Mouse (Mus musculus) liver, embryonic 14.5 days (tissue): Measurements from ENCODE around the gene Ninl. TPM values are rescaled to one million over a fixed set of nuclear protein-coding genes. Genes with fewer than 3 reads are reported as not detected.

Experiments
- ATAC-seq: fragments of 200-750 bp; cut with Nextera tagmentation; 2 replicates; pipeline ENCODE4 v1.8.0; 2017; ENCODE audit warnings: moderate number of reproducible peaks, mild to moderate bottlenecking, moderate library complexity; ENCODE audit not compliant: insufficient read depth
- DNase-seq, 3 experiments: peaks; one replicate each; pipeline ENCODE4 v3.0.0-alpha.2; 2012 to 2013; ENCODE audit warnings: low read depth in 3 of 3, low spot score in 3 of 3
- H3K27ac ChIP-seq: fragments of 300-500 bp; sonication (generic); 2 replicates; pipeline ENCODE4 v1.5.1; 2014; ENCODE audit warnings: moderate library complexity, mild to moderate bottlenecking, control low read depth, inconsistent platforms
- H3K27me3 ChIP-seq: fragments of 300-500 bp; sonication (generic); 2 replicates; pipeline ENCODE4 v1.6.1; 2014; ENCODE audit warnings: mild to moderate bottlenecking, low read length, moderate library complexity; ENCODE audit not compliant: control insufficient read depth, insufficient read depth
- H3K36me3 ChIP-seq: fragments of 300-500 bp; sonication (generic); replicated peaks from 2 replicates; pipeline ENCODE4 v1.6.1; 2014; ENCODE audit warnings: low read depth; ENCODE audit not compliant: control insufficient read depth, insufficient read depth
- H3K4me1 ChIP-seq, 2 experiments: fragments of 200-500 bp in 1 of 2; fragments of 300-500 bp in 1 of 2; sonication (generic) in 1 of 2; replicated peaks; 2 replicates each; pipeline ENCODE4 v1.6.1; 2012 to 2014; ENCODE audit warnings: antibody characterized with exemption in 1 of 2, inconsistent platforms in 1 of 2, low read length in 1 of 2; ENCODE audit not compliant: control insufficient read depth in 2 of 2, insufficient read depth in 2 of 2
- H3K4me2 ChIP-seq: fragments of 300-500 bp; sonication (generic); 2 replicates; pipeline ENCODE4 v1.6.1; 2014; ENCODE audit warnings: low read depth, mild to moderate bottlenecking, control low read depth, moderate library complexity
- H3K4me3 ChIP-seq, 2 experiments: fragments of 200-500 bp in 1 of 2; fragments of 300-500 bp in 1 of 2; sonication (generic) in 1 of 2; 2 replicates each; pipeline ENCODE4 v1.5.1; 2012 to 2014; ENCODE audit warnings: low read depth in 2 of 2, low read length in 2 of 2, mild to moderate bottlenecking in 2 of 2, control low read depth in 1 of 2, inconsistent platforms in 1 of 2, moderate library complexity in 1 of 2; ENCODE audit not compliant: insufficient read depth in 1 of 2
- H3K9ac ChIP-seq: fragments of 300-500 bp; sonication (generic); replicated peaks from 2 replicates; pipeline ENCODE4 v1.6.1; 2014; ENCODE audit warnings: mild to moderate bottlenecking, control low read depth, moderate library complexity
- H3K9me3 ChIP-seq: fragments of 300-500 bp; sonication (generic); 2 replicates; pipeline ENCODE4 v1.6.1; 2016; ENCODE audit warnings: low read length, mixed read lengths; ENCODE audit not compliant: control insufficient read depth
- CTCF ChIP-seq: IDR thresholded peaks from 2 replicates; pipeline ENCODE4 v1.5.1; 2016; ENCODE audit warnings: antibody characterized with exemption, low read depth, control low read depth
- EP300 ChIP-seq: IDR thresholded peaks from 2 replicates; pipeline ENCODE4 v1.6.1; 2016; ENCODE audit warnings: antibody characterized with exemption, low read depth
- WGBS: fragments of 180-500 bp; shearing (Covaris S2); extraction: QIAGEN DNeasy Blood & Tissue Kit; methylation state at CpG from one replicate; pipeline ENCODE4 v1.1.7; 2014; ENCODE audit not compliant: insufficient replicate concordance; 5-methylcytosine and 5-hydroxymethylcytosine counted together
- polyA plus RNA-seq, 2 experiments: library from polyadenylated mRNA; depleted of rRNA in 1 of 2; stranded (reverse) in 1 of 2; unstranded in 1 of 2; fragments of >200 nt; fragmentation: Nextera tagmentation in 1 of 2; extraction: Ambion mirVana in 1 of 2; gene quantifications; 2 replicates each; pipeline versions ENCODE4 v1.2.1 to v1.2.3; 2012 to 2014

Gene Ninl
- polyA plus RNA-seq, 2 experiments, result 7.0 to 17.3 TPM

DNA sequence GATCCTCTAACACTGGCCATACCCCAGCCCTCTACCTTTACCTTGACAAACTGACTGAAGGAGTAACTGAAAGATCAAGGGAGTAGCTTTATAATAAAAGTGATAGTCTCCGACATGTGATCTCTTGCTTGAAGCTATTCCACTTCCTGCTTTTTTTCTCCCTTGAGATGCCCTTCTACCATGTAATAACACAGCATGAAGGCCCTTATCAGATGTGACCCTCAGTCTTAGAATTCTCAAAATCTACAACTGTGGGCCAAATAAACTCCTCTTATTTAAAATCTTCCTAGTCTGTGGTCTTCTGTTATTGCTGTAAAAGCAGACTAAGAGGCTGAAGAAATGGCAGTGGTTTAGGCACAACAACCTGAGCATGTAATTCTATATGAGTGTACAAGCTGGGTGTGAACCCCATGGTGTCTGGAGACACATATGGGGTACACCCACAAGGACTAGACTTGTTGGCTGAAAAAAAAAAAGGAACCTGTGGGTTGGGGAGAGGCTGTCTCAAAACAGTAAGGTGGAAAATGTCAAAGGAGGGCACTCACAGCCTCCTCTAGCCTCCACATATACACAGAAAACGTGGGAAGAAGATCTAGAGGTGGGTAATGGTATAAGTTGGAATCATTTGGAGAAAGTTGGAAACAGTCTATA lies 144.4 kb downstream of the Ninl start:
- Histone ChIP-seq H3K9ac (no peak overlapping the region), H3K27me3 (no peaks in the 10 kb centered on the region), H3K36me3 (no peaks in the 10 kb centered on the region), H3K4me3 (no peak overlapping the region), H3K4me2 (no peak overlapping the region), H3K27ac (no peak overlapping the region), H3K4me1 (no peaks in the 10 kb centered on the region), H3K9me3 (no peaks in the 10 kb centered on the region)
- no peak for ATAC-seq
- no peak for DNase-seq
- TF ChIP-seq CTCF, result no peak
- no peak for TF ChIP-seq EP300
- WGBS, result 50% methylated on average over 2 of the region's 2 CpGs

DNA sequence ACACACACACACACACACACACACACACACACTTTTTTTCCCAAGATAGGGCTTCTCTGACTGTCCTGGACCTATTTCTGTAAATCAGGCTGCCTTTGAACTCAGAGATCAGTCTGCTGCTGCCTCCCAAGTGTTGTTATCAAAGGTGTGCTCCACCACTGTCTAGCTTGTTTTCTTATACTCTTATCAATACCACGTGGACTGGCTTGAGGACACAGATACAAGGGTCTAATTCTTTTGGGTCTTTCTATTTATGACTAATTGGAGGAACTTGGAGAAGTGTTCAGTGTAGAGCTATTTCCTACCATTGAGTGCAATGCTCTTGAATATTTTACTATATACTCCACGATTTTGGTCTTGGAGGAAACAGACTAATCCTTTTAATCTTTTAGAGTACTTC lies 151.8 kb downstream of the Ninl start:
- H3K9ac ChIP-seq, result no peak overlapping the region
- no peak for DNase-seq
- TF ChIP-seq EP300, result no peak
- TF ChIP-seq CTCF, result no peak
- H3K9me3 ChIP-seq, result no peaks in the 10 kb centered on the region
- no peaks in the 10 kb centered on the region for H3K27me3 ChIP-seq
- H3K4me2 ChIP-seq, result no peak overlapping the region
- no peak overlapping the region for H3K27ac ChIP-seq
- WGBS, result 43% methylated on average over 2 of the region's 2 CpGs
- H3K4me3 ChIP-seq, result no peak overlapping the region
- H3K36me3 ChIP-seq, result no peaks in the 10 kb centered on the region
- no peak for ATAC-seq
- H3K4me1 ChIP-seq, result peaks cover 0 to 4% of the 10 kb centered on the region in 2 experiments; a peak in 1 of 4 replicates

DNA sequence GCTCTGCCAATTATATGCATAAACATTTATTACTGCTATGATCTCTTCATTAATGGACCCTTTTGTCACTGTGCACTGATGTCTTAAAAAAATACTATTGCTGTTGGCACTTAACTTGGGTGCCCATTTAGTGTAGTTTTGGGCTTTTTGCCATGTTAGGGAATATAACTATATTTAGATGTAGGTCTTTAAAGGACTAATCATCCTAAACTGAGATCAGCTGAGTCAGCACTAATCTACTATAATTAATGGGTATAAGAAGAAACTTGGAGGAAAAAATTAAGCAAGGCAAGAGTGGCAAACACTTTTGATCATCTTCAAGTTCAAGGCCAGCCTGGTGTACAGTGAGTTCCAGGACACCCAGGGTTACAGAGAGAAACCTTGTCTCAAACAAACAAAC lies 152.9 kb downstream of the Ninl start:
- ATAC-seq (no peak), DNase-seq (no peak)
- no peak for TF ChIP-seq CTCF
- no peak for TF ChIP-seq EP300
- H3K4me3 ChIP-seq, result no peak overlapping the region
- H3K9ac ChIP-seq, result no peak overlapping the region
- H3K4me1 ChIP-seq, result peaks cover 0 to 4% of the 10 kb centered on the region in 2 experiments; a peak in 1 of 4 replicates
- H3K9me3 ChIP-seq, result no peaks in the 10 kb centered on the region
- H3K27ac ChIP-seq, result no peak overlapping the region
- no peaks in the 10 kb centered on the region for H3K36me3 ChIP-seq
- no peaks in the 10 kb centered on the region for H3K27me3 ChIP-seq
- no peak overlapping the region for H3K4me2 ChIP-seq

- H3K4me2 ChIP-seq, result no peak overlapping the region
- 47% methylated on average over 1 of the region's 1 CpGs for WGBS
- no peak for ATAC-seq
- no peak overlapping the region for H3K9ac ChIP-seq
- H3K27ac ChIP-seq, result no peak overlapping the region
- no peaks in the 10 kb centered on the region for H3K36me3 ChIP-seq
- peaks cover 0 to 4% of the 10 kb centered on the region in 2 experiments; a peak in 1 of 4 replicates for H3K4me1 ChIP-seq
- TF ChIP-seq CTCF, result no peak
- TF ChIP-seq EP300, result no peak
- no peak overlapping the region for H3K4me3 ChIP-seq
- DNase-seq, result no peak
- H3K9me3 ChIP-seq, result no peaks in the 10 kb centered on the region
- no peaks in the 10 kb centered on the region for H3K27me3 ChIP-seq
Observed at GRCm38 (mm10) chr2:150885814-150886213, 153.4 kb downstream of the Ninl start.

DNA sequence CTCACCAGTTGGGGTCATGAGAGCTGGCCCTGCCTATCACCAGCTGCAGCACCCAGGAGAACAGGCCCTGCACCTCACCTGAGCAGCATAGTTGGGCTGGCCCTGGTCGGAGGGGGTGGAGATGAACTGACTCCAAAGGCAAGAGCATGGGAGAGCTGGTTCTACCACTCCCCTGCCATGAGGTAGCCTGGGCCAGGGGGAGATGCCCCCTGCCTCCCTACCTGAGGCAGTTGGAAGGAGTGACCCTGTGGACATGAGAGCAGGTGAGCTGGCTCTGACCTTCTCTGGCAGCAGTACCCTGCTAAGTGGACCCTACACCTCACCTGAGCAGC lies 154.4 kb downstream of the Ninl start:
- peaks cover 0 to 4% of the 10 kb centered on the region in 2 experiments; a peak in 1 of 4 replicates for H3K4me1 ChIP-seq
- WGBS, result 74% methylated on average over 1 of the region's 1 CpGs
- no peaks in the 10 kb centered on the region for H3K36me3 ChIP-seq
- no peaks in the 10 kb centered on the region for H3K9me3 ChIP-seq
- H3K27me3 ChIP-seq, result no peaks in the 10 kb centered on the region
- no peak overlapping the region for H3K9ac ChIP-seq
- no peak overlapping the region for H3K27ac ChIP-seq
- ATAC-seq, result no peak
- H3K4me3 ChIP-seq, result no peak overlapping the region
- H3K4me2 ChIP-seq, result no peak overlapping the region
- no peak for TF ChIP-seq CTCF
- no peak for TF ChIP-seq EP300
- DNase-seq, result no peak

Other genes with a start within 250 kb of the Ninl start
- gene Abhd12, start 134.6 kb downstream of the Ninl start, polyA plus RNA-seq (2012; rRNA removed), result 9.7 and 10.9 TPM in 2 replicates
- 14.8 and 17.9 TPM in 2 replicates for gene Abhd12, start 134.6 kb downstream of the Ninl start, polyA plus RNA-seq (2014; fragmentation: Nextera tagmentation; extraction: Ambion mirVana)
- gene Gins1, start 134.0 kb downstream of the Ninl start, polyA plus RNA-seq (2012; rRNA removed), result 20.0 and 30.7 TPM in 2 replicates
- gene Gins1, start 134.0 kb downstream of the Ninl start, polyA plus RNA-seq (2014; fragmentation: Nextera tagmentation; extraction: Ambion mirVana), result 48.5 and 50.2 TPM in 2 replicates
- 17.9 and 28.8 TPM in 2 replicates for gene Nanp, start within 50 bp of the Ninl start, polyA plus RNA-seq (2012; rRNA removed)
- gene Nanp, start within 50 bp of the Ninl start, polyA plus RNA-seq (2014; fragmentation: Nextera tagmentation; extraction: Ambion mirVana), result 76.9 and 81.4 TPM in 2 replicates
- gene Gm14151, start 53.0 kb upstream of the Ninl start, polyA plus RNA-seq (2012; rRNA removed), result not detected in 2 replicates
- gene Gm14151, start 53.0 kb upstream of the Ninl start, polyA plus RNA-seq (2014; fragmentation: Nextera tagmentation; extraction: Ambion mirVana), result not detected in 2 replicates
- gene Gm14147, start 58.9 kb upstream of the Ninl start, polyA plus RNA-seq (2012; rRNA removed), result not detected in 2 replicates
- not detected in 2 replicates for gene Gm14147, start 58.9 kb upstream of the Ninl start, polyA plus RNA-seq (2014; fragmentation: Nextera tagmentation; extraction: Ambion mirVana)